Mouse (Mus musculus) midbrain, postnatal 0 days (tissue): Measurements from ENCODE around the gene Sp7. TPM values are rescaled to one million over a fixed set of nuclear protein-coding genes. Genes with fewer than 3 reads are reported as not detected.

ENCODE experiments used
- ATAC-seq: fragments of 200-750 bp; cut with Nextera tagmentation; 2 replicates; pipeline ENCODE4 v1.8.0; 2017; ENCODE audit warnings: moderate number of reproducible peaks, mild to moderate bottlenecking, moderate TSS enrichment, moderate library complexity; ENCODE audit not compliant: low FRiP score
- DNase-seq: peaks from one replicate; pipeline ENCODE4 v3.0.0-alpha.2; 2015; ENCODE audit warnings: low spot score
- H3K27ac ChIP-seq: fragments of 300-500 bp; sonication (generic); 2 replicates; pipeline ENCODE4 v1.5.1; 2014; ENCODE audit warnings: low read depth, mild to moderate bottlenecking, low read length, mixed read lengths
- H3K27me3 ChIP-seq: fragments of 300-500 bp; sonication (generic); 2 replicates; pipeline ENCODE4 v1.6.1; 2014; ENCODE audit warnings: low read length, control low read depth, mixed read lengths; ENCODE audit not compliant: insufficient read depth
- H3K36me3 ChIP-seq: fragments of 300-500 bp; sonication (generic); 2 replicates; pipeline ENCODE4 v1.6.1; 2014; ENCODE audit warnings: low read length, control low read depth, mixed read lengths; ENCODE audit not compliant: insufficient read depth
- H3K4me1 ChIP-seq: fragments of 300-500 bp; sonication (generic); 2 replicates; pipeline ENCODE4 v1.6.1; 2014; ENCODE audit warnings: mild to moderate bottlenecking, control low read depth, antibody characterized with exemption, low read length, mixed read lengths; ENCODE audit not compliant: insufficient read depth
- H3K4me2 ChIP-seq: fragments of 300-500 bp; sonication (generic); 2 replicates; pipeline ENCODE4 v1.6.1; 2014; ENCODE audit warnings: low read depth, mild to moderate bottlenecking, low read length, mixed read lengths; ENCODE audit not compliant: poor library complexity, severe bottlenecking
- H3K4me3 ChIP-seq: fragments of 300-500 bp; sonication (generic); 2 replicates; pipeline ENCODE4 v1.5.1; 2014; ENCODE audit warnings: low read depth, mild to moderate bottlenecking, low read length, moderate library complexity
- H3K9ac ChIP-seq: fragments of 300-500 bp; sonication (generic); replicated peaks from 2 replicates; pipeline ENCODE4 v1.6.1; 2014; ENCODE audit warnings: mild to moderate bottlenecking, low read length, moderate library complexity, mixed read lengths; ENCODE audit not compliant: poor library complexity, severe bottlenecking
- H3K9me3 ChIP-seq: fragments of 300-500 bp; sonication (generic); 2 replicates; pipeline ENCODE4 v1.6.1; 2016; ENCODE audit warnings: low read length, control low read depth
- CTCF ChIP-seq: IDR thresholded peaks from 2 replicates; pipeline ENCODE4 v1.5.1; 2016; ENCODE audit warnings: antibody characterized with exemption, mild to moderate bottlenecking
- WGBS: fragments of 180-500 bp; shearing (Covaris S2); extraction: QIAGEN DNeasy Blood & Tissue Kit; methylation state at CpG from one replicate; pipeline ENCODE4 v1.1.7; 2014; 5-methylcytosine and 5-hydroxymethylcytosine counted together
- polyA plus RNA-seq: library from polyadenylated mRNA; unstranded; fragments of >200 nt; fragmentation: Nextera tagmentation; extraction: Ambion mirVana; gene quantifications from 2 replicates; pipeline ENCODE4 v1.2.1, GENCODE M21; 2015
- total RNA-seq: library from RNA; depleted of rRNA; stranded (reverse); fragments of >200 nt; gene quantifications from 2 replicates; pipeline ENCODE4 v1.2.3, GENCODE M21; 2014

Gene Sp7
- total and polyA plus RNA-seq, 2 experiments from 2014 or later: 0.10 to 0.60 TPM

DNA sequence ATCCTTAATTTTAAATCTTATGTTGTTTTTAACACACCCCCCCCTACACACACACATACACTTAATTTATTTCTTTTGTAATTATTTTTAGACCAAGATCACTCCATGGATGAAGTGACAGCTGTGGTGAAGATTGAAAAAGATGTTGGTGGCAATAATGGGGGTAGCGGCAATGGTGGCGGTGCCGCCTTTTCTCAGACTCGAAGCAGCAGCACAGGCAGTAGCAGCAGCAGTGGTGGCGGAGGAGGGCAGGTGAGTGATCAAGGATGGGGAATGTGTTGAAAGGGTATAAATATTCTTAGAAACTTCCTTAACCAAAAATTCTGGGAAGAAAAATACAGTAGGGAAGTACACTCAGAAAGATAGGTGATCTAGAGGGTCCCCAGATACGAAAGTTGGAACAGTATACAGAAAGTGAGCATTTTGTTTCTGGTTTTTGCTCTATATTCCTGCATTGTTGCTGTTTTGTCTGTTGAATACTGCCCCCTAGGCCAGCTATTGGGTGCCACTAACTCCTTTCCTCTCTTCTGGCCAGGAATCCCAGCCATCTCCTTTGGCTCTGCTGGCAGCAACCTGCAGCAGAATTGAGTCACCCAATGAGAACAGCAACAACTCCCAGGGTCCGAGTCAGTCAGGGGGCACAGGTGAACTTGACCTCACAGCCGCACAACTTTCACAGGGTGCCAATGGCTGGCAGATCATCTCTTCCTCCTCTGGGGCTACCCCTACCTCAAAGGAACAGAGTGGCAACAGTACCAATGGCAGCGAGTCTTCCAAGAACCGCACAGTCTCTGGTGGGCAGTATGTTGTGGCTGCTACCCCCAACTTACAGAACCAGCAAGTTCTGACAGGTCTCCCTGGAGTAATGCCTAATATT lies 40.9 kb upstream of the Sp7 start:
- 94% methylated on average over 10 of the region's 10 CpGs for WGBS
- ATAC-seq (no peak), DNase-seq (no peak)
- no peak overlapping the region for H3K9ac ChIP-seq
- peak; percentile 19; the same call in 1 of the 2 replicates for TF ChIP-seq CTCF
- peaks cover 21% of the 10 kb centered on the region for H3K36me3 ChIP-seq
- H3K9me3 ChIP-seq: no peaks in the 10 kb centered on the region
- peaks cover 12% of the 10 kb centered on the region; the same call in 1 of the 2 replicates for H3K4me1 ChIP-seq
- no peak overlapping the region for H3K4me3 ChIP-seq
- no peak overlapping the region for H3K4me2 ChIP-seq
- H3K27ac ChIP-seq: no peak overlapping the region
- H3K27me3 ChIP-seq: no peaks in the 10 kb centered on the region

DNA sequence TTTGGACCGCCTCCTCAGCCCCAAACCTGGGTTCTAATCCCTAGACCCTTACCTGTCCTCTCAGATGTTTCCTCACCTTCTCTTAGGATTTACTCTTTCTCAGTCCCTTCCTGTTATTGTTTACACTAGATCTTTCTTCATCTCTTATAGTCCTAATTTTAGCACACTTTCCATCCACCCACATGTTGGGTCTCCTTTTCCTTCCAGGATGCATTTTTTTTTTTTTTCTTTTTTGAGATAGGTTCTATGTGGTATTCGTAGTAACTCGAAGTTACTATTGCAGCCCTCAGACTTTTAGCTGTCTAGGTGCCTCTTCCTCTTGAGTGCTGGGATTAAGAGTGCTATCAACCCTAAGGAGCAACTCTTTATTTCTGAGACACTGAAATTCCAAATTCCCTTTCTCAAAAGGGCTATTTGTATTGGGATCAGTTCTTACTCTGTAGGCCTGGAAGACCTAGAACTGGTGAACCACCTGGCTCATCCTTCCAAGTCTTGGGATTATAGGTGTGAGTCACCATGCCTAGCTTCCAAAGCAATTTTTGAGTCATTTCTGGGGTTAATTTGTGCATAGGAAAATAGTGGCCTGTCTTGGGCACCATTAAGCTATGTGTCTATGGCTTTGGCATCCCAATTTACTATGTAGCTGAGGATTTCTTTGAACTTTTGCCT lies 40.1 kb upstream of the Sp7 start:
- peaks cover 12% of the 10 kb centered on the region; the same call in 1 of the 2 replicates for H3K4me1 ChIP-seq
- H3K27ac ChIP-seq: peak overlapping the region; percentile 94
- H3K4me2 ChIP-seq: peak overlapping the region; percentile 62
- ATAC-seq: no peak
- peaks cover 21% of the 10 kb centered on the region for H3K36me3 ChIP-seq
- H3K4me3 ChIP-seq: peak overlapping the region; percentile 80
- no peaks in the 10 kb centered on the region for H3K9me3 ChIP-seq
- no peaks in the 10 kb centered on the region for H3K27me3 ChIP-seq
- DNase-seq: no peak
- no peak for TF ChIP-seq CTCF
- H3K9ac ChIP-seq: peak overlapping the region; percentile 96
- WGBS: 20% methylated on average over 3 of the region's 3 CpGs

DNA sequence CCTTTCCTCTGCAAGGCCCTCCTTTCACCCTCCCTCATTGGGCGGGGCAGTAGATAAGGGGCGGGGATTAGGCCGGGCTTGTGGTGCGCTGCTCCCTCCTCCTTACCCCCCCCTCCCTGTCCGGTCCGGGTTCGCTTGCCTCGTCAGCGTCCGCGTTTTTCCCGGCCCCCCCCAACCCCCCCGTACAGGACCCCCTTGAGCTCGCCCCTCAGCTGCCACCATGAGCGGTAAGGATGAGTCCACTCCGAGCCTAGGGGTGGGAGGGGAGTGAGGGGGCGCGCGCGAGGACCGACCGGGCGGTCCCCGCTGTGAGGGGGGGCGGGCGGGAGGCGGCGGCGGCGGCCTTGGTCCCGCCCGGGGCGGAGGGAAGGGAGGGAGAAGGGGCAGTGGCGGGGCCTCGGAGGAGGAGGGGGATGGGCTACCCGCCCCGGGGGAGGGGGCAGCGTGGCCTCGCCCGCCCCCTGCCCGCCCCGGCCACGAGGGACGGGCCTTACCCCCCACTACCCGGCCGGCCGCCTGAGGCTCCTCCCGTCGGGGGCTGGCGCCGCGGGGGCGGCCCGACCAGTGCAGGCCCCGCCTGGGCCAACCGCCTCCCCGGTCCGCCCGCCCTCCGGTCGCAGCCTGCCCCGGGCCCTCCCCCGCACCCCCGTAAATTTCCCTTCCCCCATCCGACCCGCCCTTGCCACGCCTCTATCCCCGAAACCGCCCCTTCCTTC lies 39.4 kb upstream of the Sp7 start:
- under 1% methylated on average over 26 of the region's 69 CpGs for WGBS
- Histone ChIP-seq H3K4me1 (peaks cover 12% of the 10 kb centered on the region; the same call in 1 of the 2 replicates), H3K4me2 (peak overlapping the region; percentile 62), H3K27ac (peak overlapping the region; percentile 94), H3K27me3 (no peaks in the 10 kb centered on the region), H3K36me3 (peaks cover 21% of the 10 kb centered on the region), H3K9me3 (no peaks in the 10 kb centered on the region), H3K4me3 (peak overlapping the region; percentile 80), H3K9ac (peak overlapping the region; percentile 96)
- ATAC-seq (no peak), DNase-seq (peak; percentile 62)
- TF ChIP-seq CTCF: no peak

DNA sequence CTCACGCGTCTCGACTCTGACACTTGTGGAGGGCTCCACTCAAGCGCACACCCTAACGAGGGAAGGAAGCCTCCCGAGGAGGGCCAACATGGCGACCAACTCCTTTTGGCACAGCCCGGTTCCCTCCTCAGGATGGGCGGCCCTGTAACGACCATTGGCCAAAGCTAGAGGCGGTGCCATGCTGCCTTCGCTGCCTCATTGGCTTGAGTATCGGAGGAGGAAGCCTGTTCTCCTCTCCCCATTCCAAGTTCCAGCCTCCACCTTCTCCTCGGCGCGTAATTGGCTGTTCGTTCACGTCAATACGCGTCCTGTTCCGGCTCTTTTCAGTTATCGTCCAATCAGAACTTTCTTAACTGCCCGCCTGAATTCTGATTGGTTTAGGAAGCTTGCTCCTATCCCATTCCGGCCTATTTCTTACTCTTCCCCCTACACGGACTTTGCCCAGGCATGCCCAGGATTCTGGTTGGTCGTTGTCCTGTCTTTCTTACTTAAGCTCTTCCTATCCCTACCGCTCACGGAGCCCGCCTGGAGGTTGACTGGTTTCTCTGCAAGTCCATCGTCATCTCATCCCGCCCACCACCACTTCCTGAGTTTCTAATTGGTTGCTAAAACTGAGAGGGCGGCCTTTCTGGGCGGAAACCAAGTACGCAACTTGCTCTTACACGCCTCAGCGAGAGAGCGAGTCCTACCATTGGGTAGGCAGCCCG lies 38.7 kb upstream of the Sp7 start, which contains the start of gene Sp1:
Sp1 (plus strand) TSS at position 655 of the 707 bp plus-strand sequence.
- DNase-seq (peak; percentile 100), ATAC-seq (peak; percentile 98)
- Histone ChIP-seq H3K9me3 (no peaks in the 10 kb centered on the region), H3K4me2 (peak within 1 kb of the TSS; percentile 62), H3K4me1 (peaks cover 12% of the 10 kb centered on the region; the same call in 1 of the 2 replicates), H3K27me3 (no peaks in the 10 kb centered on the region), H3K27ac (peak within 1 kb of the TSS; percentile 98), H3K9ac (peak within 1 kb of the TSS; percentile 96), H3K36me3 (peaks cover 20% of the 10 kb centered on the region), H3K4me3 (peak within 1 kb of the TSS; percentile 80)
- TF ChIP-seq CTCF: 0 out of 2 replicates have a peak, but pooled peaks have one; percentile 1
- under 1% methylated on average over 38 of the region's 38 CpGs for WGBS
